Mouse (Mus musculus) MEL (cell line): Measurements from ENCODE around the gene Zfp668.

Experiments
- BHLHE40 ChIP-seq: IDR thresholded peaks from 2 replicates; pipeline ENCODE4 v1.6.1; 2012; ENCODE audit warnings: low read depth, mild to moderate bottlenecking, inconsistent platforms, low read length, improper control_type of control experiment, borderline replicate concordance
- CHD2 ChIP-seq: IDR thresholded peaks from 2 replicates; pipeline ENCODE4 v1.6.1; 2011; ENCODE audit warnings: low read length, improper control_type of control experiment
- CTCF ChIP-seq, 3 experiments: IDR thresholded peaks in 2 of 3; conservative IDR thresholded peaks in 1 of 3; 2 replicates each; pipeline ENCODE4 v1.5.1; 2011 to 2012; ENCODE audit warnings: low read length in 3 of 3, low read depth in 2 of 3, mild to moderate bottlenecking in 2 of 3, improper control_type of control experiment in 1 of 3, inconsistent platforms in 1 of 3, mixed read lengths in 1 of 3, moderate library complexity in 1 of 3; ENCODE audit not compliant: control insufficient read depth in 1 of 3, insufficient read depth in 1 of 3, poor library complexity in 1 of 3, severe bottlenecking in 1 of 3
- EP300 ChIP-seq, 2 experiments: IDR thresholded peaks; 2 replicates each; pipeline ENCODE4 v1.6.1; 2011; ENCODE audit warnings: improper control_type of control experiment in 2 of 2, low read length in 2 of 2, low read depth in 1 of 2, mild to moderate bottlenecking in 1 of 2
- HCFC1 ChIP-seq: IDR thresholded peaks from 2 replicates; pipeline ENCODE4 v1.6.1; 2012; ENCODE audit warnings: low read depth, mild to moderate bottlenecking, inconsistent platforms, low read length, improper control_type of control experiment, moderate library complexity
- MAFK ChIP-seq: IDR thresholded peaks from 2 replicates; pipeline ENCODE4 v1.6.1; 2011; ENCODE audit warnings: low read depth, mild to moderate bottlenecking, low read length, improper control_type of control experiment, borderline replicate concordance
- MAX ChIP-seq: IDR thresholded peaks from 2 replicates; pipeline ENCODE4 v1.6.1; 2011; ENCODE audit warnings: low read length, improper control_type of control experiment
- NELFE ChIP-seq: IDR thresholded peaks from 2 replicates; pipeline ENCODE4 v1.6.1; 2011; ENCODE audit warnings: low read depth, low read length, improper control_type of control experiment
- POLR2A ChIP-seq, 2 experiments: IDR thresholded peaks; 2 replicates each; pipeline ENCODE4 v1.6.1; 2011 to 2012; ENCODE audit warnings: low read length in 2 of 2, mild to moderate bottlenecking in 2 of 2, control low read depth in 1 of 2, improper control_type of control experiment in 1 of 2, low read depth in 1 of 2, moderate library complexity in 1 of 2; ENCODE audit not compliant: control insufficient read depth in 1 of 2, insufficient read depth in 1 of 2, poor library complexity in 1 of 2
- USF1 ChIP-seq: IDR thresholded peaks from 2 replicates; pipeline ENCODE4 v1.6.1; 2014; ENCODE audit warnings: low read depth, mild to moderate bottlenecking, inconsistent platforms, low read length, improper control_type of control experiment, moderate library complexity
- USF2 ChIP-seq, 2 experiments: IDR thresholded peaks; 2 replicates each; pipeline ENCODE4 v1.6.1; 2011 to 2012; ENCODE audit warnings: improper control_type of control experiment in 2 of 2, low read length in 2 of 2, borderline replicate concordance in 1 of 2, inconsistent platforms in 1 of 2, low read depth in 1 of 2, mild to moderate bottlenecking in 1 of 2; ENCODE audit not compliant: insufficient read depth in 1 of 2
- ZC3H11A ChIP-seq: IDR thresholded peaks from 2 replicates; pipeline ENCODE4 v1.6.1; 2012; ENCODE audit warnings: low read depth, mild to moderate bottlenecking, inconsistent platforms, low read length, improper control_type of control experiment
- ZNF384 ChIP-seq: IDR thresholded peaks from 2 replicates; pipeline ENCODE4 v1.6.1; 2012; ENCODE audit warnings: low read depth, mild to moderate bottlenecking, inconsistent platforms, low read length, improper control_type of control experiment

DNA sequence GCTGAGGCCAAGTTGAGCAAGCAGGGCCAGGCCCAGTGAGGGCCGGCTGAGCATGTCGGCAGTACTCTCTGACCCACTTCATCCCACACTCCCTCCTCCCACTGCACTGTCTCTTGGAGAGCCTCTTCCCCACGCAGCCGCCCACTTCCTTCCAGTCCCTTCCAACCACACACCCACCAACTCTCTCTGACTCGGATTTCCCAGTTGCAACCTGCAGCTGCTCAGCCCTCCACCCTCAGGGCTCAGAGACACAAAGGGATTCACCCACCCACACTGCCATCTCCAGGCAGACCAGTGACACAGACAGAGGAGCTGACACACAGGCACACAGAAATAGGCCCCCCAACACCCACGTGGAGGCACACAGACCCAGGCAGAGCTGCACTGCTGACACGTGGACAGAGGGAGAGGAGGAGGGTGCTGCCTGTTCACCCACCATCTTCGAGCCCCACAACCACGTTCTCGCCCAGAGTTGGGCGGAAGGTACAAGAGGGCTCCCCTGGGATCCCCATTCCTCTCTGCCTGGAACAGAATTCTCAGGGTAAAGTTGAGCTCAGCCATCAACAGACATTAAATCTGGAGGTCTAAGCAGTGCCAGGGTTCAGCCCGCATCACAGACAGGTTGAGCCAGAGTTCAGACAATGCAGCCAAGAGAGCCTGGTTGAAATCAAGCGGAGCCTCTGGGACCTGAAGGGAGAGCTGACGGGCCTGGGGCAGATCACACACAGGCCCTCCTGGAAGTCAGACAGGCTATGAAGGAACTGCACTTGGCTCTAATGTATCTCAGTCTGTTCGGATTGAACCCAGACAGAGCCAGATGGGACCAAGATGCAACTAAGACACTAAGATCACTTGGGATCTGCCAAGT, 60.4 kb downstream of the Zfp668 start:
- TF ChIP-seq CTCF (IDR thresholded peaks at IDR 0.05 in 2 of 3, conservative IDR thresholded peaks at IDR 0.05 in 1 of 3; ENCODE audit: control insufficient read depth in 1 of 3, insufficient read depth in 1 of 3, low read depth in 2 of 3, low read length in 3 of 3, poor library complexity in 1 of 3, severe bottlenecking in 1 of 3) (peak in 2 of 3 experiments; percentile 27 to 45; a peak in 3 of 6 replicates), EP300 (IDR thresholded peaks at IDR 0.05; ENCODE audit: low read depth in 1 of 2, low read length in 2 of 2) (no peak), USF1 (no peak), ZC3H11A (0 out of 2 replicates have a peak, but pooled peaks have one; percentile 2), NELFE (no peak), HCFC1 (no peak), MAFK (no peak), ZNF384 (no peak), MAX (0 out of 2 replicates have a peak, but pooled peaks have one; percentile 24), POLR2A (IDR thresholded peaks at IDR 0.05; ENCODE audit: control insufficient read depth in 1 of 2, insufficient read depth in 1 of 2, low read depth in 1 of 2, low read length in 2 of 2, poor library complexity in 1 of 2) (no peak), BHLHE40 (no peak), CHD2 (no peak), USF2 (IDR thresholded peaks at IDR 0.05; ENCODE audit: borderline replicate concordance in 1 of 2, insufficient read depth in 1 of 2, low read depth in 1 of 2, low read length in 2 of 2) (no peak)
